Mouse (Mus musculus): ENCODE data around the gene Fut7. TPM values are rescaled to one million over a fixed set of nuclear protein-coding genes. Genes with fewer than 3 reads are reported as not detected.
A peak's percentile ranks its signal among the peaks of the same experiment; 100 is the strongest.

Gene Fut7
- polyA plus RNA-seq, 1 experiment from 2014 or later = 0.14 TPM

GRCm38 (mm10) chr2:25428442-25429236 is 5.6 kb downstream of the Fut7 start, which contains the start of gene Abca2:
Abca2 (plus strand) TSS chr2:25428703.
- Histone ChIP-seq H3K4me1 (peaks cover 22% of the 10 kb centered on the region), H3K36me3 (replicated peaks) (no peaks in the 10 kb centered on the region; the same call in 1 of the 2 replicates), H3K4me2 (peak within 1 kb of the TSS; percentile 79), H3K9ac (peak within 1 kb of the TSS; percentile 77), H3K4me3 (replicated peaks) (peak within 1 kb of the TSS; percentile 72), H3K9me3 (no peaks in the 10 kb centered on the region), H3K27ac (peak within 1 kb of the TSS; percentile 82), H3K27me3 (peaks cover 46% of the 10 kb centered on the region)
- peak; percentile 91 for ATAC-seq (ENCODE audit: low FRiP score)
- WGBS = under 1% methylated on average over 88 of the region's 89 CpGs

GRCm38 (mm10) chr2:25429435-25430180 is 6.5 kb downstream of the Fut7 start:
- H3K27ac ChIP-seq = no peak overlapping the region
- H3K4me2 ChIP-seq = peak overlapping the region; percentile 79
- H3K36me3 ChIP-seq (replicated peaks) = peaks cover 2% of the 10 kb centered on the region
- peak overlapping the region; percentile 72 for H3K4me3 ChIP-seq (replicated peaks)
- no peak for ATAC-seq (ENCODE audit: low FRiP score)
- WGBS = 68% methylated on average over 5 of the region's 5 CpGs
- no peaks in the 10 kb centered on the region for H3K9me3 ChIP-seq
- peaks cover 36% of the 10 kb centered on the region for H3K27me3 ChIP-seq
- H3K9ac ChIP-seq = peak overlapping the region; percentile 77
- peaks cover 22% of the 10 kb centered on the region for H3K4me1 ChIP-seq

- H3K36me3 ChIP-seq (replicated peaks) = peaks cover 9% of the 10 kb centered on the region
- 0 out of 2 replicates have a peak overlapping the region, but pooled peaks have one; percentile 77 for H3K9ac ChIP-seq
- H3K27ac ChIP-seq = no peak overlapping the region; the same call in 1 of the 2 replicates
- no peak for ATAC-seq (ENCODE audit: low FRiP score)
- peaks cover 22% of the 10 kb centered on the region for H3K4me1 ChIP-seq
- H3K9me3 ChIP-seq = no peaks in the 10 kb centered on the region
- no peak overlapping the region for H3K4me3 ChIP-seq (replicated peaks)
- WGBS = 66% methylated on average over 17 of the region's 17 CpGs
- peaks cover 26% of the 10 kb centered on the region for H3K27me3 ChIP-seq
- no peak overlapping the region for H3K4me2 ChIP-seq
Measured at GRCm38 (mm10) chr2:25430395-25431233, 7.5 kb downstream of the Fut7 start.

- WGBS = 74% methylated on average over 6 of the region's 6 CpGs
- Histone ChIP-seq H3K4me2 (no peak overlapping the region), H3K4me1 (peaks cover 22% of the 10 kb centered on the region), H3K4me3 (replicated peaks) (no peak overlapping the region), H3K27ac (no peak overlapping the region; the same call in 1 of the 2 replicates), H3K9ac (no peak overlapping the region), H3K36me3 (replicated peaks) (peaks cover 14% of the 10 kb centered on the region), H3K9me3 (no peaks in the 10 kb centered on the region), H3K27me3 (peaks cover 18% of the 10 kb centered on the region; the same call in 1 of the 2 replicates)
- no peak for ATAC-seq (ENCODE audit: low FRiP score)
Measured at GRCm38 (mm10) chr2:25431308-25431855, 8.3 kb downstream of the Fut7 start.

GRCm38 (mm10) chr2:25432326-25433098 is 9.4 kb downstream of the Fut7 start:
- H3K4me3 ChIP-seq (replicated peaks) = no peak overlapping the region
- H3K4me1 ChIP-seq = peaks cover 22% of the 10 kb centered on the region
- no peak for ATAC-seq (ENCODE audit: low FRiP score)
- H3K27ac ChIP-seq = no peak overlapping the region
- H3K36me3 ChIP-seq (replicated peaks) = peaks cover 25% of the 10 kb centered on the region
- H3K4me2 ChIP-seq = no peak overlapping the region
- 81% methylated on average over 11 of the region's 11 CpGs for whole genome bisulfite sequencing
- H3K9ac ChIP-seq = no peak overlapping the region
- no peaks in the 10 kb centered on the region for H3K9me3 ChIP-seq
- H3K27me3 ChIP-seq = peaks cover 15% of the 10 kb centered on the region; the same call in 1 of the 2 replicates

- Histone ChIP-seq H3K4me3 (replicated peaks) (no peak overlapping the region), H3K9me3 (no peaks in the 10 kb centered on the region), H3K36me3 (replicated peaks) (peaks cover 30% of the 10 kb centered on the region), H3K4me1 (peaks cover 22% of the 10 kb centered on the region), H3K9ac (no peak overlapping the region), H3K27me3 (peaks cover 15% of the 10 kb centered on the region; the same call in 1 of the 2 replicates), H3K27ac (no peak overlapping the region), H3K4me2 (no peak overlapping the region)
- 90% methylated on average over 17 of the region's 17 CpGs for WGBS
- no peak for ATAC-seq (ENCODE audit: low FRiP score)
Measured at GRCm38 (mm10) chr2:25433101-25433500, 10.0 kb downstream of the Fut7 start.

DNA sequence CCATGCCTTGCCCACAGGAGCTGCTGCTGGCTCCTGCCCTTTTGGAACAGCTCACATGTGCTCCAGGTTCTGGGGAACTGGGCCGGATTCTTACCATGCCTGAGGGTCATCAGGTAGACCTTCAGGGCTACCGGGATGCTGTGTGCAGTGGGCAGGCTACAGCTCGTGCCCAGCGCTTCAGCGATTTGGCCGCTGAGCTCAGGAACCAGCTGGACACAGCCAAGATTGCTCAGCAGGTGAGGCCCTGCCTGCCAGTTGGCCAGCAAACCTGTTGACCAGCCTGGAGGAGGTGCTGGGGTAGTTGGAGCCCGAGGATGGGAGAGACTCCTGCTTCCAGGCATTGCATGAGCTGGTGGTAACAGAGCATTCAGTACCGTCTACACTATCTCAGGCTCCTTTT is 11.2 kb downstream of the Fut7 start:
- no peak overlapping the region for H3K27ac ChIP-seq
- H3K9me3 ChIP-seq = no peaks in the 10 kb centered on the region
- no peak overlapping the region for H3K4me2 ChIP-seq
- H3K4me3 ChIP-seq (replicated peaks) = no peak overlapping the region
- 85% methylated on average over 8 of the region's 8 CpGs for WGBS
- peaks cover 17% of the 10 kb centered on the region for H3K4me1 ChIP-seq
- H3K9ac ChIP-seq = no peak overlapping the region
- peaks cover 42% of the 10 kb centered on the region for H3K36me3 ChIP-seq (replicated peaks)
- H3K27me3 ChIP-seq = peaks cover 13% of the 10 kb centered on the region; the same call in 1 of the 2 replicates
- ATAC-seq (ENCODE audit: low FRiP score) = no peak

DNA sequence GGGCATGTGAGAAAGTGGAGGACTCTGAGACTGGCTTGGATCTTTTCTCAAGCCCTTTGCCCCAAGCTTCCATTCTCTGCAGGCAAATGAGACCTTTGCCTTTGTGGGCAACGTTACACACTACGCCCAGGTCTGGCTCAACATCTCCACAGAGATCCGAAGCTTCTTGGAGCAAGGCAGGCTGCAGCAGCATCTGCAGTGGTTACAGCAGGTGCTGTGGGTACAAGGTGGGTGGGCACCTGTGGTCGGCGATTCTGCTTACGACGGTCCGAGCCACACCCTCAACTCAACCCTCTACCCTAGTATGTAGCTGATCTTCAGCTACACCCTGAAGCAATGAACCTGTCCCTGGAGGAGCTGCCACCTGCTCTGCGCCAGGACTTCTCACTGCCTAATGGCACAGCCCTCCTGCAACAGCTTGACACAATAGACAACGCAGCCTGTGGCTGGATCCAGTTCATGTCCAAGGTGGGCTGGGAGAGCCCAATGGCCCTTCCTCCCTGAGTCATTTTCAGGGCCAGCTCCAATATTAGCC is 13.3 kb downstream of the Fut7 start:
- Histone ChIP-seq H3K27ac (no peak overlapping the region), H3K9ac (no peak overlapping the region), H3K4me3 (replicated peaks) (no peak overlapping the region), H3K36me3 (replicated peaks) (peaks cover 59% of the 10 kb centered on the region), H3K4me1 (no peaks in the 10 kb centered on the region), H3K9me3 (no peaks in the 10 kb centered on the region), H3K4me2 (no peak overlapping the region), H3K27me3 (no peaks in the 10 kb centered on the region)
- WGBS = 94% methylated on average over 10 of the region's 10 CpGs
- ATAC-seq (ENCODE audit: low FRiP score) = no peak

DNA sequence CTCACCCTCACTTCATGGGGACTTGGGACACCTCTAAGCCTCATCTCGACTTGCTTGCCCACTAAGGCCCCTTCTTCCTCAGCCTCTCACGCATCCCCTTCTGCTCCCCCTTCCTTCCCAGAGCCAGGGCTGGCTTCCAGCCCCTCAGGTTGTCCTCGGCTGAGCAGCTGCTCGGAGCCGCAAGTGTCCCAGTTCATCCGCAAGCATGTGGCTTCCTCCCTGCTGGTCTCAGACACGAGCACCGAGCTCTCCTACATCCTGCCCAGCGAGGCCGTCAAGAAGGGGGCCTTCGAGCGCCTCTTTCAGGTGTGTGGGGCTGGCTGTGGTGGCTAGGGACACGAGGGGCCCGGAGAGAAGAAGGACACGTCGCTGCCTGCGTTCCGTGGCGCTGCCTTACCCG is 18.0 kb downstream of the Fut7 start:
- H3K27ac ChIP-seq = no peak overlapping the region
- no peak overlapping the region for H3K4me3 ChIP-seq (replicated peaks)
- no peak overlapping the region for H3K4me2 ChIP-seq
- no peak for ATAC-seq (ENCODE audit: low FRiP score)
- H3K9ac ChIP-seq = no peak overlapping the region
- H3K27me3 ChIP-seq = no peaks in the 10 kb centered on the region
- peaks cover 94% of the 10 kb centered on the region for H3K36me3 ChIP-seq (replicated peaks)
- no peaks in the 10 kb centered on the region for H3K9me3 ChIP-seq
- 90% methylated on average over 20 of the region's 20 CpGs for whole genome bisulfite sequencing
- H3K4me1 ChIP-seq = no peaks in the 10 kb centered on the region

DNA sequence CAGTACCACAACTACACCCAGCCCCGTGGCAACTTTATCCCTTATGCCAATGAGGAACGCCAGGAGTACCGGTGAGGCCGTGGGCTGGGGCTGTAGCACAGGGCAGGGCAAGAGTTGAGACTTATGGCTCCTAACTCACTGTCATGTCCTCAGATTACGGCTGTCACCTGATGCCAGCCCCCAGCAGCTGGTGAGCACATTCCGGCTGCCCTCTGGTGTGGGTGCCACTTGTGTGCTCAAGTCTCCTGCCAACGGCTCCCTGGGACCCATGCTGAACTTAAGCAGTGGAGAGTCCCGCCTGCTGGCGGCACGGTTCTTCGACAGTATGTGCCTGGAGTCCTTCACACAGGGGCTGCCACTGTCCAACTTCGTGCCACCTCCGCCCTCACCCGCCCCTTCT is 19.6 kb downstream of the Fut7 start:
- Histone ChIP-seq H3K27ac (no peak overlapping the region), H3K4me3 (replicated peaks) (no peak overlapping the region), H3K27me3 (no peaks in the 10 kb centered on the region), H3K9me3 (no peaks in the 10 kb centered on the region), H3K4me1 (no peaks in the 10 kb centered on the region), H3K36me3 (replicated peaks) (peaks cover 95% of the 10 kb centered on the region), H3K9ac (no peak overlapping the region), H3K4me2 (no peak overlapping the region)
- 97% methylated on average over 14 of the region's 14 CpGs for WGBS
- no peak for ATAC-seq (ENCODE audit: low FRiP score)

All from forebrain, embryonic 12.5 days (tissue).